Mouse (Mus musculus): ENCODE data around the gene Ttn. TPM values are rescaled to one million over a fixed set of nuclear protein-coding genes. Genes with fewer than 3 reads are reported as not detected.

Gene Ttn
- 0.01 and 0.05 TPM in 2 replicates for polyA plus RNA-seq (2012; rRNA removed)

DNA sequence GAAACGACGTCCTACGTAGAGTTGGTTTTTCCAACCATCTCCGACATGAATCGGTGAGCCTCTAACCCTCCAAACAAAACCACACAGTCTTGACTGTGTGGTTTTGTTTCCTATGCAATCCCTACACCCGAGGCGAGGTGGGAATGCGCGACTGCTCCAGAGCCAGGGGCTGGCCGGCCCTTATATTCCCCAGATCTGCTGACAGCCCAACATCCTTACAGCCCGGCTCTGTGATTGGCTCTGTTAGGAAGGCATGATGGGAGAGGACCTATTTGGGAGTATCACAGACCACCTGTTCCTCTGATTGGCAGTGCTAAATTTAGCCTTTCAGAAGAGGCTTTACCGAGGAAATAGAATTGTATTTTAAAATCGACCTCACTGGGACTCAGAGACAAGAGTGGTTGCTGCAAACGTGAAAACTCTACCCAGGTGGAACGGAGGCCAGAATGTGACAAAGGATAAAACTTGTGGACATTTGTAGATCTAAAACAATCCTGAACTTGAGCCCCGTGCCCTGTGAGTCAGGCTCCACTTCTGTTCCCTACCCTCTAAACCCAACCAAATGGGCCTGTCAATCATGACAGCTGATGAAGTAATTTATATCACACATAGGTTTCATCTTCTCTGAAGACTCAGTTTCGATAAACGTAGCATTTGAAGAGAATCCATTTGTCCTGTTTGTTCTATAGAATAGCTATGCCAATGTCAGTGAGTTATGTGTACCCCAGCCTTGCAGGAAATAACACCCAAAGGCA lies at the start of gene Ttn:
Gene Ttn, minus strand, starts transcription at position 157 of the 755 bp plus-strand sequence.

GRCm38 (mm10) chr2:76674725-76675427 lies 307.5 kb downstream of the Ttn start, which contains the start of gene Plekha3:
Gene Plekha3 (plus strand): TSS chr2:76675281.

DNA sequence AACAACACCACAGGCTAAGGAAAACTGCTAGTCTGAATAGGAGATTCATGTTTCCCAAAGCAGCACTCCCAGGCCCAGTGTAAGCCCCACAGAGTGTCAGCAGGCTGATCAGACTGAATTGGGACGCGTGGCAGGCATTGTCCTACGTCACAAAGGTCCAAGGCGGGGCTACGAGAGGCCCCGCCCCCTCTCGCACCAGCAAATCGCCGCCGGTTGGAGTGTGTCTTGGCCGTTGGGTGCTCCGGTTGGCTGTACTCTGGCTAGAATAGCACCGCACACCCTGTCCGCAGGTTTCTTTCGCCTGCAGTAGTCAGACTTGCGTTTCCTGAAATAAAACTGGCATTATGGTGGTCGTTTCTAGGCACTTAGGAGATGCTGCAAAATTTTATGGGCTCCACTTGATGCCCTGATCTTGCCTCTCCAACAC lies 309.4 kb downstream of the Ttn start, which contains the start of gene Fkbp7:
Gene Fkbp7, minus strand, starts transcription at position 151 of the 427 bp plus-strand sequence.

Other genes starting within 250 kb of the Ttn start
- gene Ccdc141, start 188.1 kb upstream of the Ttn start, polyA plus RNA-seq (2012; rRNA removed), result 10.4 and 11.2 TPM in 2 replicates

Data from ovary, adult 2 months (tissue).